Mouse (Mus musculus) urinary bladder, postnatal 10 days (tissue): ENCODE data around the gene Kirrel3.

ENCODE experiments used
- DNase-seq: peaks from one replicate; pipeline ENCODE4 v3.0.0; 2022; ENCODE audit warnings: low spot score

Kirrel3 gene

GRCm38 (mm10) chr9:34888298-34888697 is 402.6 kb downstream of the Kirrel3 start:
- DNase-seq: no peak

- no peak for DNase-seq
These were observed 415.5 kb downstream of the Kirrel3 start for GRCm38 (mm10) chr9:34901216-34901615.

GRCm38 (mm10) chr9:34901888-34902287 is 416.2 kb downstream of the Kirrel3 start:
- DNase-seq: no peak

- DNase-seq: no peak
These were observed 419.5 kb downstream of the Kirrel3 start for GRCm38 (mm10) chr9:34905164-34905563.

- no peak for DNase-seq
These were observed 422.3 kb downstream of the Kirrel3 start for GRCm38 (mm10) chr9:34908040-34908439.

GRCm38 (mm10) chr9:34911838-34912237 is 426.1 kb downstream of the Kirrel3 start:
- no peak for DNase-seq

GRCm38 (mm10) chr9:34912273-34912972 is 426.7 kb downstream of the Kirrel3 start:
- no peak for DNase-seq

- DNase-seq: no peak
These were observed 427.3 kb downstream of the Kirrel3 start for GRCm38 (mm10) chr9:34912996-34913395.

GRCm38 (mm10) chr9:34918976-34919375 is 433.3 kb downstream of the Kirrel3 start:
- no peak for DNase-seq

- no peak for DNase-seq
These were observed 434.4 kb downstream of the Kirrel3 start for GRCm38 (mm10) chr9:34920116-34920515.

- DNase-seq: no peak
These were observed 436.2 kb downstream of the Kirrel3 start for GRCm38 (mm10) chr9:34921941-34922340.

- DNase-seq: no peak
These were observed 437.0 kb downstream of the Kirrel3 start for GRCm38 (mm10) chr9:34922716-34923115.

- DNase-seq: no peak
These were observed 437.6 kb downstream of the Kirrel3 start for GRCm38 (mm10) chr9:34923134-34923931.

GRCm38 (mm10) chr9:34925616-34926015 is 439.9 kb downstream of the Kirrel3 start:
- DNase-seq: no peak

GRCm38 (mm10) chr9:34930371-34930770 is 444.7 kb downstream of the Kirrel3 start:
- DNase-seq: no peak

- no peak for DNase-seq
These were observed 452.4 kb downstream of the Kirrel3 start for GRCm38 (mm10) chr9:34938140-34938539.

GRCm38 (mm10) chr9:34939621-34940020 is 453.9 kb downstream of the Kirrel3 start:
- DNase-seq: no peak

GRCm38 (mm10) chr9:34942122-34942831 is 456.6 kb downstream of the Kirrel3 start:
- no peak for DNase-seq

- no peak for DNase-seq
These were observed 457.3 kb downstream of the Kirrel3 start for GRCm38 (mm10) chr9:34942996-34943395.

- DNase-seq: no peak
These were observed 459.6 kb downstream of the Kirrel3 start for GRCm38 (mm10) chr9:34945301-34945700.

- DNase-seq: no peak
These were observed 461.6 kb downstream of the Kirrel3 start for GRCm38 (mm10) chr9:34947258-34947657.

- no peak for DNase-seq
These were observed 462.0 kb downstream of the Kirrel3 start for GRCm38 (mm10) chr9:34947717-34948116.

- DNase-seq: no peak
These were observed 467.7 kb downstream of the Kirrel3 start for GRCm38 (mm10) chr9:34953420-34953819.
